Mouse (Mus musculus) CD8-positive naive resting alpha-beta T cell, adult 57 days (primary cell): ENCODE data around the gene Kat2b. TPM values are rescaled to one million over a fixed set of nuclear protein-coding genes. Genes with fewer than 3 reads are reported as not detected.

Experiments used
- total RNA-seq: library from RNA; stranded (reverse); gene quantifications from one replicate; pipeline ENCODE4 v1.2.4, GENCODE M21; 2023

Kat2b gene
- 58.5 TPM for total RNA-seq

DNA sequence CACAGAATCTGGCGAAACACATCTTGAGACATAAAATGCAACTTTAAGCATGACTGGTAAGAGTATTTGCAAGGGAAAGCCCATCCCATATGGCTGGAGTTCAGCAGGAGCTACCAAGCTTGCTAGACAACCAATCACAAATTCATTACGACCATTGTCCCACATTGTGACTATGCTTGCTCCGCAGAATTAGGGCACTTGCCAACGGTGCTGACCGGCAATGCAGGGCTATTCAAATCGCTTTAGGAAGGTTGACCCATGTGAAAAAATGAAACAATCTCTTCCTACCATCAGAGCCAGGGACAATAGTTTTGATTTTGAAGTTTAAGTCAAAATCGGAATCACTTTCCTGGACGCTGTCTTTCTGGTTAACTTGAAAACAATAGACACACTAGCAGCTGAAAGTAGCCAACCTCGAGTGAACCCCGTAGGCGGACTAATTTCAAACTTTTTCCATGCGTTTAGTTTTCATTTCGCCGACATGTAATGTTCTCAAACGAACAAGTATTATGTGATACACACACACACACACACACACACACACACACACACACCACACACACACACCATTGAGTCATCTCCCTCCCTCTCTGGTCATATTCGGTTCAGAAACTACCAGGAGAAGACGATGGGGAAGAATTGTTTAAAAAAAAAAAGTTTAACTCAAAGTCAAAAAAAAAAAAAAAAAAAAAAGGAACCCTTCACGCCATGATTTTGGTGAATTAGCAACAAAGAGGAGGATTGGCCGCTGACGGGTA lies at the start of gene Kat2b:
Gene Kat2b, plus strand, starts transcription at position 701 of the 758 bp plus-strand sequence.

DNA sequence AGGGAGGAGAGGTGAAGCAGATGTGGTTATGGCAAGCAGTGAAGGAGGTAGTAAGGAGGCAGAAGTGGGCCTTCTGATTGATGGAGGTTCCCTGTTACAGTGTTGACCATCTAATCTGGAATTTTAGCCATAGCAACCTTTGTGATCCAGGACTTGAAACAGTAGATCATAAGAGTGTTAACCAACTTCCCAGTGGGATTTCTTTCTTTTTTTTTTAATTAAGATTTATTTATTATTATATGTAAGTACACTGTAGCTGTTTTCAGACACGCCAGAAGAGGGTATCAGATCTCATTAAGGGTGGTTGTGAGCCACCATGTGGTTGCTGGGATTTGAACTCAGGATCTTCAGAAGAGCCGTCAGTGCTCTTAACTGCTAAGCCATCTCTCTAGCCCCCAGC lies 27.3 kb upstream of the Kat2b start, which contains the start of gene Pp2d1:
Gene Pp2d1, minus strand, starts transcription at position 101 of the 400 bp plus-strand sequence.

DNA sequence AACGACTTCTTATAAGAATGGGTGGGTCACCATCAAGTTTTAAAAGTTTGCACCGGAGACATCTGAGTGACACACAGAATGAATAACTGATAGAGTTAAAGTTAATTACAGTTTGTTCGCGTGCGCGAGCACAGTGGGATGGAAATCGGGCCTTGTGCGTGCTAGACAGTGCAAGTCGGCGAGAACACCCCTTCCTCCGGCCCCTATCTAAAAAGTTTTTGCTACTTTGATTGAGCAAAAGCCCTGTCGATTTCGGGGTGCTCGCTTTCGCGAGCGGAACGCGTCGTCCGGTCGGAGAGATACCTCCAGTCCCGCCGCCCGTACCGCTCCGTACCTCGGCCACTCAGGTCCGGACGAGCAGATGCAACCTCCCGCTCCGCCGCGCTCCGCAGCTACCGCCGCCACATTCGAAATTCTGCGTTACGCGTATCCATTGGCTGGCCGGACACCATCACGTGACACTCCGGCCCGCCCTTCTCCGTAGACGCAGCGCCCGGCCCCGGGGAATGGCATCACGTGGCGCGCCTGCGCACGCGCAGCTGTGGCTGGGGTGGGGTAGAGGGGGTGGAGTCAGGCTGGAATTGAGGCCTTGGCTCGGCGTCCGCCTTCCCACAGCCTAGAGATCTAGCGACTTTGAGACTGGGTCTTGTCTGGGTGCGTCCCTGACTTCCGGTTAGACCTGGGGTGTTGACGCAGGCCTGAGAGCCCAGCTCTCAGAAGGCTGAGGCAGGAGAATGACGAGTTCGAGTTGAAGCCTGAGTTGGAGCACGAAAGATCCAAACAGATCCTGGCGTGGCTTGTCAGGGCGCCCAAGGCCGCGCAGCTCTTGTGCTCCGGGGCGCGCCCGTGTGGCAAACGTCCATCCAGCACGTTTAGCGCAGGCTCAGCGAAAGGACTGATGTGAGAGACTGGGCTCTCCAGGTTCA lies 122.5 kb downstream of the Kat2b start, which contains the start of gene Sgo1:
Gene Sgo1, minus strand, starts transcription at position 457 of the 926 bp plus-strand sequence.

Other genes with a start within 250 kb of the Kat2b start
- 0.28 TPM for gene Efhb, start 103.5 kb upstream of the Kat2b start, total RNA-seq
- 79.7 TPM for gene Rab5a, start 87.6 kb upstream of the Kat2b start, total RNA-seq
- gene Pp2d1, start 27.4 kb upstream of the Kat2b start, total RNA-seq, result not detected
- 0.40 TPM for gene Sgo1, start 122.5 kb downstream of the Kat2b start, total RNA-seq